Mouse (Mus musculus) G1E (cell line): Measurements from ENCODE around the gene Pdcd1lg2.

Source experiments
- CTCF ChIP-seq: IDR thresholded peaks from 2 replicates; pipeline ENCODE4 v1.5.1; 2012; ENCODE audit warnings: low read depth, low read length, inconsistent platforms, mixed read lengths
- GATA1 ChIP-seq: IDR thresholded peaks from 2 replicates; pipeline ENCODE4 v1.6.1; 2012; ENCODE audit warnings: borderline replicate concordance, low read length, inconsistent platforms, mixed read lengths
- POLR2AphosphoS5 ChIP-seq: IDR thresholded peaks from 2 replicates; pipeline ENCODE4 v1.6.1; 2012; ENCODE audit warnings: low read depth, low read length, inconsistent platforms; ENCODE audit not compliant: insufficient replicate concordance
- TAL1 ChIP-seq: conservative IDR thresholded peaks from 2 replicates; pipeline ENCODE4 v1.6.1; 2012; ENCODE audit warnings: low read depth, low read length, inconsistent platforms, mixed read lengths

- TF ChIP-seq CTCF (no peak), TAL1 (peak; percentile 40; the same call in 1 of the 2 replicates), GATA1 (no peak), POLR2AphosphoS5 (no peak)
These were observed 28.5 kb downstream of the Pdcd1lg2 start for GRCm38 (mm10) chr19:29439242-29439641.
